ENCODE assay signal across 15 mouse cellular contexts in the genomic region with DNA sequence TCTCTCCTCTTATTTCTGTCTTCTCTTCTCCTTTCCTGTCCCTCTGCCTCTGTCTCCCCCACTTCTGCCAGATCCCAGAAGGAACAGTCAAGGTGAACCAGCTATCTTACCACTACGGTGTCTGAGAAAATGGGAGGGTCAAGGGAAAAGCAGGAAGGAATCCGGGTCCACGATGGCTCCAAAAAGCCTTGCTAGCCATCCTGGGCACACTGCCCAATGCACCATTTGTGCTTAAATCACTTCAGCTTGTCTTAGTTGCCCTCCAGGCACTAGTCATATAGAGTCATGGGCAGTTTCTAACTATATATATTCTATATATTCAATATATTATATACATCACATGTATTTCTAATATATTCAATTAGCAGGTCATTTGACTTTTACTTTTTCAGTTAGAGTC.
DNase-seq lines count a peak whose midpoint lies in the region.
"Had no signal": no experiment of that assay in that cellular context is flagged by ENCODE, and none has a peak within 500 bp of the region (broad histone marks: within the 10 kb centered on the region; RNA-seq: fewer than 3 reads in every experiment).

No protein-coding gene starts in this region.

- intact Hi-C loops in left cerebral cortex, postnatal 4 days (cut with DNase I), result no loop called here

- DNase-seq in heart, adult 11 months, result peak; percentile 67
- no peak for DNase-seq in heart, postnatal 4 days
- DNase-seq in left cerebral cortex, postnatal 4 days, result peak; percentile 49
- no peak for DNase-seq in left cerebral cortex, adult 18-20 months (ENCODE audit: low spot score in 2 of 2)
- DNase-seq in NIH3T3 (ENCODE audit: low read depth), result peak; percentile 33
- DNase-seq in urinary bladder, adult 2 months (ENCODE audit: low spot score), result no peak
- DNase-seq: adrenal gland, adult 8-10 months; adrenal gland, postnatal 14 days; adrenal gland, postnatal 36 days; cerebellum, adult 11 months; cerebellum, adult 18-20 months; cerebellum, adult 8-10 months; cerebellum, adult 9-11 months; cerebellum, postnatal 25 days; forebrain, postnatal 0 days had no signal

Comparison
In these comparisons a context has a peak if more than half of its experiments do, and no peak if none do; other contexts are left out.
1. DNase-seq: peak in heart, adult 11 months (single experiment), left cerebral cortex, postnatal 4 days (single experiment) and NIH3T3 (single experiment); none in heart, postnatal 4 days (single experiment), left cerebral cortex, adult 18-20 months (0 of 2) and urinary bladder, adult 2 months (single experiment).